Mouse (Mus musculus) CH12.LX (cell line): Measurements from ENCODE around the gene Cmtm8. TPM values are rescaled to one million over a fixed set of nuclear protein-coding genes. Genes with fewer than 3 reads are reported as not detected.

Source experiments
- DNase-seq: peaks from one replicate; pipeline ENCODE4 v3.0.0-alpha.2; 2013; ENCODE audit errors: extremely low read depth
- H3K27ac ChIP-seq: 2 replicates; pipeline ENCODE4 v1.5.1; 2012; ENCODE audit warnings: low read depth, mild to moderate bottlenecking, control low read depth, moderate library complexity; ENCODE audit not compliant: insufficient read depth
- H3K27me3 ChIP-seq: replicated peaks from 2 replicates; pipeline ENCODE3; 2012; ENCODE audit warnings: inconsistent platforms
- H3K36me3 ChIP-seq, 2 experiments: replicated peaks in 1 of 2; 2 replicates each; pipeline versions ENCODE3 to v1.6.1; 2012; ENCODE audit warnings: inconsistent platforms in 1 of 2, low read length in 1 of 2, mild to moderate bottlenecking in 1 of 2, mixed read lengths in 1 of 2, moderate library complexity in 1 of 2; ENCODE audit not compliant: control insufficient read depth in 1 of 2, insufficient read depth in 1 of 2
- H3K4me1 ChIP-seq, 2 experiments: 2 replicates each; pipeline ENCODE4 v1.6.1; 2012; ENCODE audit warnings: inconsistent platforms in 1 of 2, moderate library complexity in 1 of 2; ENCODE audit not compliant: insufficient read depth in 2 of 2, control insufficient read depth in 1 of 2
- H3K4me2 ChIP-seq: 2 replicates; pipeline ENCODE4 v1.6.1; 2012; ENCODE audit warnings: low read depth, mild to moderate bottlenecking, control low read depth; ENCODE audit not compliant: poor library complexity, insufficient read depth, severe bottlenecking
- H3K4me3 ChIP-seq, 3 experiments: fragments of 150-350 bp in 1 of 3; sonication (generic) in 1 of 3; replicated peaks in 1 of 3; 2 replicates each; pipeline versions ENCODE3 to v1.5.1; 2011 to 2012; ENCODE audit warnings: low read depth in 2 of 3, low read length in 2 of 3, mild to moderate bottlenecking in 2 of 3, moderate library complexity in 2 of 3, control low read depth in 1 of 3, improper control_type of control experiment in 1 of 3, inconsistent platforms in 1 of 3, mixed read lengths in 1 of 3; ENCODE audit not compliant: poor library complexity in 1 of 3
- H3K79me2 ChIP-seq: replicated peaks from 2 replicates; pipeline ENCODE4 v1.6.1; 2012; ENCODE audit warnings: mild to moderate bottlenecking, moderate library complexity; ENCODE audit not compliant: control insufficient read depth, poor library complexity, insufficient read depth, severe bottlenecking; ENCODE audit errors: extremely low read depth
- H3K9ac ChIP-seq: 2 replicates; pipeline ENCODE4 v1.6.1; 2012; ENCODE audit warnings: low read depth, mild to moderate bottlenecking, control low read depth, moderate library complexity; ENCODE audit not compliant: insufficient read depth
- H3K9me3 ChIP-seq: replicated peaks from 2 replicates; pipeline ENCODE3; 2012; ENCODE audit warnings: low read length, inconsistent platforms, mixed read lengths
- BHLHE40 ChIP-seq: IDR thresholded peaks from 2 replicates; pipeline ENCODE4 v1.6.1; 2011; ENCODE audit warnings: mild to moderate bottlenecking, low read depth, low read length, improper control_type of control experiment
- CHD1 ChIP-seq: IDR thresholded peaks from 2 replicates; pipeline ENCODE4 v1.6.1; 2012; ENCODE audit warnings: low read depth, low read length, improper control_type of control experiment, inconsistent platforms
- CHD2 ChIP-seq: IDR thresholded peaks from 2 replicates; pipeline ENCODE4 v1.6.1; 2011; ENCODE audit warnings: low read length, improper control_type of control experiment
- CTCF ChIP-seq, 2 experiments: IDR thresholded peaks in 1 of 2; conservative IDR thresholded peaks in 1 of 2; 2 replicates each; pipeline ENCODE4 v1.5.1; 2011 to 2012; ENCODE audit warnings: low read depth in 2 of 2, low read length in 2 of 2, improper control_type of control experiment in 1 of 2, inconsistent platforms in 1 of 2, mild to moderate bottlenecking in 1 of 2, moderate library complexity in 1 of 2
- ELF1 ChIP-seq: IDR thresholded peaks from 2 replicates; pipeline ENCODE4 v1.6.1; 2014; ENCODE audit warnings: low read depth, mild to moderate bottlenecking, inconsistent platforms, low read length, improper control_type of control experiment
- EP300 ChIP-seq: IDR thresholded peaks from 2 replicates; pipeline ENCODE4 v1.6.1; 2011; ENCODE audit warnings: low read length, improper control_type of control experiment
- ETS1 ChIP-seq: conservative IDR thresholded peaks from 2 replicates; pipeline ENCODE4 v1.6.1; 2012; ENCODE audit warnings: low read depth, mild to moderate bottlenecking, inconsistent platforms, low read length, improper control_type of control experiment, moderate library complexity
- GABPA ChIP-seq: IDR thresholded peaks from 2 replicates; pipeline ENCODE4 v1.6.1; 2012; ENCODE audit warnings: low read depth, low read length, improper control_type of control experiment, inconsistent platforms; ENCODE audit not compliant: insufficient replicate concordance
- HCFC1 ChIP-seq: IDR thresholded peaks from 2 replicates; pipeline ENCODE4 v1.6.1; 2012; ENCODE audit warnings: low read depth, mild to moderate bottlenecking, inconsistent platforms, low read length, improper control_type of control experiment
- IRF4 ChIP-seq: IDR thresholded peaks from 2 replicates; pipeline ENCODE4 v1.6.1; 2014; ENCODE audit warnings: low read depth, mild to moderate bottlenecking, inconsistent platforms, low read length, improper control_type of control experiment
- JUN ChIP-seq: IDR thresholded peaks from 2 replicates; pipeline ENCODE4 v1.6.1; 2011; ENCODE audit warnings: low read depth, mild to moderate bottlenecking, low read length, improper control_type of control experiment, moderate library complexity; ENCODE audit not compliant: insufficient read depth
- JUND ChIP-seq: conservative IDR thresholded peaks from 2 replicates; pipeline ENCODE4 v1.6.1; 2011; ENCODE audit warnings: low read depth, low read length, improper control_type of control experiment
- MAFK ChIP-seq: IDR thresholded peaks from 2 replicates; pipeline ENCODE4 v1.6.1; 2011; ENCODE audit warnings: low read length, improper control_type of control experiment; ENCODE audit not compliant: insufficient replicate concordance
- MAX ChIP-seq: IDR thresholded peaks from 2 replicates; pipeline ENCODE4 v1.6.1; 2011; ENCODE audit warnings: low read length, improper control_type of control experiment
- MEF2A ChIP-seq: IDR thresholded peaks from 2 replicates; pipeline ENCODE4 v1.6.1; 2014; ENCODE audit warnings: low read depth, mild to moderate bottlenecking, inconsistent platforms, low read length, improper control_type of control experiment, borderline replicate concordance
- MXI1 ChIP-seq: IDR thresholded peaks from 2 replicates; pipeline ENCODE4 v1.6.1; 2011; ENCODE audit warnings: mild to moderate bottlenecking, low read depth, low read length, improper control_type of control experiment
- MYC ChIP-seq: IDR thresholded peaks from 2 replicates; pipeline ENCODE4 v1.6.1; 2011; ENCODE audit warnings: low read depth, mild to moderate bottlenecking, improper control_type of control experiment, low read length
- NELFE ChIP-seq: IDR thresholded peaks from 2 replicates; pipeline ENCODE4 v1.6.1; 2011; ENCODE audit warnings: low read depth, low read length, improper control_type of control experiment
- POLR2A ChIP-seq: IDR thresholded peaks from 2 replicates; pipeline ENCODE4 v1.6.1; 2011; ENCODE audit warnings: low read depth, mild to moderate bottlenecking, improper control_type of control experiment, low read length
- POLR2AphosphoS2 ChIP-seq: IDR thresholded peaks from 2 replicates; pipeline ENCODE4 v1.6.1; 2011; ENCODE audit warnings: low read depth, low read length, improper control_type of control experiment
- RAD21 ChIP-seq: IDR thresholded peaks from 2 replicates; pipeline ENCODE4 v1.6.1; 2011; ENCODE audit warnings: low read depth, mild to moderate bottlenecking, low read length, improper control_type of control experiment, moderate library complexity
- SIN3A ChIP-seq: IDR thresholded peaks from 2 replicates; pipeline ENCODE4 v1.6.1; 2012; ENCODE audit warnings: low read length, improper control_type of control experiment, inconsistent platforms
- TBP ChIP-seq: conservative IDR thresholded peaks from 2 replicates; pipeline ENCODE4 v1.6.1; 2011; ENCODE audit warnings: low read depth, low read length, improper control_type of control experiment
- TCF12 ChIP-seq: IDR thresholded peaks from 2 replicates; pipeline ENCODE4 v1.6.1; 2014; ENCODE audit warnings: low read depth, mild to moderate bottlenecking, inconsistent platforms, low read length, improper control_type of control experiment
- UBTF ChIP-seq: IDR thresholded peaks from 2 replicates; pipeline ENCODE4 v1.6.1; 2012; ENCODE audit warnings: low read depth, mild to moderate bottlenecking, inconsistent platforms, low read length, improper control_type of control experiment, moderate library complexity
- USF1 ChIP-seq: IDR thresholded peaks from 2 replicates; pipeline ENCODE4 v1.6.1; 2014; ENCODE audit warnings: low read depth, mild to moderate bottlenecking, inconsistent platforms, low read length, improper control_type of control experiment
- ZC3H11A ChIP-seq: IDR thresholded peaks from 2 replicates; pipeline ENCODE4 v1.6.1; 2012; ENCODE audit warnings: low read depth, mild to moderate bottlenecking, inconsistent platforms, low read length, improper control_type of control experiment
- ZNF384 ChIP-seq: IDR thresholded peaks from 2 replicates; pipeline ENCODE4 v1.6.1; 2012; ENCODE audit warnings: low read depth, low read length, improper control_type of control experiment, inconsistent platforms
- dilution Hi-C: fragments of 300-500 bp; cut with MboI; formaldehyde crosslinking; loops from 2 replicates; pipeline ENCODE4 v1.14.3; 2020; ENCODE audit warnings: low sequenced_read_pairs; ENCODE audit not compliant: extremely low pct_unique_long_range_greater_than_20kb, extremely low pct_ligation_motif_present
- in situ Hi-C: fragments of 300-500 bp; cut with MboI; formaldehyde crosslinking; loops from 3 replicates; pipeline ENCODE4 v1.14.3; 2019; ENCODE audit warnings: low sequenced_read_pairs, low pct_ligation_motif_present, low pct_unique_long_range_greater_than_20kb, mixed read lengths
- polyA plus RNA-seq: library from polyadenylated mRNA; unstranded; fragments of >175 nt; gene quantifications from 2 replicates; pipeline ENCODE4 v1.2.1, GENCODE M21; 2012; ENCODE audit warnings: low read depth; ENCODE audit not compliant: insufficient read length
- total RNA-seq, 2 experiments: library from RNA; depleted of rRNA; stranded (reverse); fragments of 300-350 nt in 1 of 2; fragments of >200 nt in 1 of 2; gene quantifications; 2 replicates each; pipeline ENCODE4 v1.2.3; 2012 to 2014

Gene Cmtm8
- total and polyA plus RNA-seq, 3 experiments = 1.6 to 4.1 (median 2.7) TPM

DNA sequence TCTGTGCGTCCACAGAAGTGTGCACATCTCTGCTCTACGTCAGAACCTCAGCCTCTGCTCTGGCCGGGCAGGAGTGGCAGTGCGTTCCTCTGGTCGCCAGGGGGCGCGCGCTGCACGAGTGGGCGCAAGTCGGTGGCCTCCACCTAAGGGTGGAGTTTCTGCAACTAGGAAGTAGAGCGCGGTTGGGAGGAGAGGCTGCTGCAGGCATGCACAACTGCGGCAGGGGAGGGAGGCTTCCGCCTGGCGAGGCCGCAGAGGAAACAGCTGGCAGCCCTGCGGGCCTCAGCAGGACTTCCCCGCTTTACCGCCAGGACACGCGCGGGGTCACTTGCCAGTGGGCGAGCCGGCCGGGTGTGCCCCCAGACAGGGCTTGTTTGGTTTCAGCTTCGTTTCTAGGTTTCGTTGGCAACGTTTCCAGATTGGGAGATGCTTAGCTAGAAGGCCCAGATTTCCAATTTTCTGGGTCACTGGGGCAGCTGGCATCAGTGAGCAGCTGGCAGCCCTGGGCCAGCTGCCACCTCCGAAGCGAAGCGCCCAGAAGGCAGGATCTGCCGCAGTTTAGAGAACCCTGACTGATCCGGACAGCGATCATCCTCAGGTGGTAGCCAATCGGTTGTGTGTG, 91.0 kb downstream of the Cmtm8 start (continued):
- TF ChIP-seq ZC3H11A (peak; percentile 21; the same call in 1 of the 2 replicates), GABPA (no peak), NELFE (no peak; the same call in 1 of the 2 replicates), JUN (no peak), CTCF (conservative IDR thresholded peaks at IDR 0.05 in 1 of 2, IDR thresholded peaks at IDR 0.05 in 1 of 2; ENCODE audit: low read depth in 2 of 2, low read length in 2 of 2) (peak; percentile 38 to 97; a peak in 3 of 4 replicates), ELF1 (peak; percentile 96), JUND (no peak), RAD21 (peak; percentile 96), MEF2A (peak; percentile 90; the same call in 1 of the 2 replicates), MAX (peak; percentile 71), MAFK (peak; percentile 52; the same call in 1 of the 2 replicates), UBTF (no peak), TBP (no peak), ETS1 (peak; percentile 99), MXI1 (peak; percentile 90), POLR2A (peak; percentile 51), CHD1 (no peak), EP300 (peak; percentile 89), CHD2 (peak; percentile 63; the same call in 1 of the 2 replicates), MYC (peak; percentile 73; the same call in 1 of the 2 replicates), SIN3A (peak; percentile 96), USF1 (no peak)

DNA sequence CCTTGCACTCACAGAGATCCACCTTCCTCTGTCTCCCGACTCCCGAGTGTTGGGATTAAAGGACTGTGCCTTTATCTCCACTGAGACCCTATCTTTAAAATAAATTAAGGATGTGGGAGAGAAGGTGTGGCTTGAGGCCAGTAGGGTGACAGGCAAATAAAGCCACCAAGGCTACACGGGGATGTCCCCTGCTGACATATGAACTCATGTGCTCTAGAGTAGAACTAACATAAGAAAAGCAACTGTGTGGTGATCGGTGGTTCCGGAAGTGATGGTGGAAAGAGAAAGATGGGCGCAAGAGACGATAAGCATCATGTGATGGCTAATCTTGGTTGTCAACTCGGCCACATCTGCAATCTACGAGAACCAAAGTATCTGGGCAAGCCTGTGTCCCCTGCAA, 91.6 kb downstream of the Cmtm8 start:
- H3K4me2 ChIP-seq = peak overlapping the region; percentile 70
- H3K27ac ChIP-seq = peak overlapping the region; percentile 96
- H3K4me3 ChIP-seq = peak overlapping the region; percentile 41 to 55 (median 47)
- H3K9me3 ChIP-seq = no peaks in the 10 kb centered on the region
- H3K27me3 ChIP-seq = no peaks in the 10 kb centered on the region
- no peaks in the 10 kb centered on the region for H3K79me2 ChIP-seq
- 0 out of 2 replicates have a peak, but pooled peaks have one; percentile 8 for TF ChIP-seq CHD2
- TF ChIP-seq POLR2AphosphoS2 = no peak
- peak; percentile 87 for TF ChIP-seq MEF2A
- peak; percentile 58; the same call in 1 of the 2 replicates for TF ChIP-seq MAFK
- no peak for TF ChIP-seq POLR2A
- TF ChIP-seq TCF12 = peak; percentile 37; the same call in 1 of the 2 replicates
- TF ChIP-seq MYC = no peak; the same call in none of the 2 replicates
- peak; percentile 88 for TF ChIP-seq ETS1
- TF ChIP-seq CHD1 = no peak
- no peak for TF ChIP-seq NELFE
- peak; percentile 77 for TF ChIP-seq MAX
- TF ChIP-seq EP300 = peak; percentile 85
- TF ChIP-seq HCFC1 = no peak
- 0 out of 2 replicates have a peak, but pooled peaks have one; percentile 16 for TF ChIP-seq ZNF384
- TF ChIP-seq TBP = no peak
- peak; percentile 86 for TF ChIP-seq BHLHE40
- TF ChIP-seq GABPA = no peak
- peak; percentile 90 for TF ChIP-seq IRF4
- TF ChIP-seq UBTF = no peak
- dilution Hi-C loops = no loop called here
- peak overlapping the region; percentile 77 for H3K9ac ChIP-seq
- peak; percentile 91 for DNase-seq
- H3K36me3 ChIP-seq = peaks cover 28 to 60% of the 10 kb centered on the region in 2 experiments
- in situ Hi-C loops = loop anchor here (10.0 kb wide), 1 partner anchor 108 kb away; the partner anchor contains the start of gene Cnot10
- H3K4me1 ChIP-seq = peaks cover 0 to 33% of the 10 kb centered on the region in 2 experiments; a peak in 2 of 4 replicates
